Mouse (Mus musculus) liver, embryonic 11.5 days (tissue): ENCODE results near the gene Pole2. TPM values are rescaled to one million over a fixed set of nuclear protein-coding genes. Genes with fewer than 3 reads are reported as not detected.

Source experiments
- ATAC-seq: fragments of 200-750 bp; cut with Nextera tagmentation; replicated peaks from 2 replicates; pipeline ENCODE4 v1.8.0; 2017; ENCODE audit warnings: moderate number of reproducible peaks, mild to moderate bottlenecking, moderate TSS enrichment, moderate library complexity; ENCODE audit not compliant: low FRiP score
- DNase-seq: peaks from one replicate; pipeline ENCODE4 v3.0.0-alpha.2; 2017; ENCODE audit warnings: low spot score
- H3K27ac ChIP-seq: fragments of 300-500 bp; sonication (generic); 2 replicates; pipeline ENCODE4 v1.5.1; 2014; ENCODE audit warnings: mild to moderate bottlenecking, low read depth, low read length, control low read depth
- H3K27me3 ChIP-seq: fragments of 300-500 bp; sonication (generic); replicated peaks from 2 replicates; pipeline ENCODE4 v1.6.1; 2014; ENCODE audit warnings: low read length, mixed read lengths; ENCODE audit not compliant: control insufficient read depth, insufficient read depth
- H3K36me3 ChIP-seq: fragments of 300-500 bp; sonication (generic); 2 replicates; pipeline ENCODE4 v1.6.1; 2014; ENCODE audit warnings: mild to moderate bottlenecking, low read length, moderate library complexity, mixed read lengths; ENCODE audit not compliant: control insufficient read depth, insufficient read depth
- H3K4me1 ChIP-seq: fragments of 300-500 bp; sonication (generic); replicated peaks from 2 replicates; pipeline ENCODE4 v1.6.1; 2014; ENCODE audit warnings: low read length, mixed read lengths; ENCODE audit not compliant: control insufficient read depth, insufficient read depth
- H3K4me2 ChIP-seq: fragments of 300-500 bp; sonication (generic); 2 replicates; pipeline ENCODE4 v1.6.1; 2014; ENCODE audit warnings: mild to moderate bottlenecking, control low read depth, moderate library complexity
- H3K4me3 ChIP-seq: fragments of 300-500 bp; sonication (generic); 2 replicates; pipeline ENCODE4 v1.5.1; 2014; ENCODE audit warnings: low read depth, low read length, control low read depth
- H3K9ac ChIP-seq: fragments of 300-500 bp; sonication (generic); 2 replicates; pipeline ENCODE4 v1.6.1; 2014; ENCODE audit warnings: low read depth, low read length, control low read depth
- H3K9me3 ChIP-seq: fragments of 300-500 bp; sonication (generic); 2 replicates; pipeline ENCODE4 v1.6.1; 2016; ENCODE audit warnings: low read length, inconsistent platforms, mixed read lengths; ENCODE audit not compliant: control insufficient read depth
- WGBS: fragments of 180-500 bp; shearing (Covaris S2); extraction: QIAGEN DNeasy Blood & Tissue Kit; methylation state at CpG from one replicate; pipeline ENCODE4 v1.1.7; 2014; 5-methylcytosine and 5-hydroxymethylcytosine counted together
- polyA plus RNA-seq: library from polyadenylated mRNA; unstranded; fragments of >200 nt; fragmentation: Nextera tagmentation; extraction: Ambion mirVana; gene quantifications from 2 replicates; pipeline ENCODE4 v1.2.1, GENCODE M21; 2014

Pole2 gene
- polyA plus RNA-seq, 1 experiment from 2014 or later, result 42.5 TPM

DNA sequence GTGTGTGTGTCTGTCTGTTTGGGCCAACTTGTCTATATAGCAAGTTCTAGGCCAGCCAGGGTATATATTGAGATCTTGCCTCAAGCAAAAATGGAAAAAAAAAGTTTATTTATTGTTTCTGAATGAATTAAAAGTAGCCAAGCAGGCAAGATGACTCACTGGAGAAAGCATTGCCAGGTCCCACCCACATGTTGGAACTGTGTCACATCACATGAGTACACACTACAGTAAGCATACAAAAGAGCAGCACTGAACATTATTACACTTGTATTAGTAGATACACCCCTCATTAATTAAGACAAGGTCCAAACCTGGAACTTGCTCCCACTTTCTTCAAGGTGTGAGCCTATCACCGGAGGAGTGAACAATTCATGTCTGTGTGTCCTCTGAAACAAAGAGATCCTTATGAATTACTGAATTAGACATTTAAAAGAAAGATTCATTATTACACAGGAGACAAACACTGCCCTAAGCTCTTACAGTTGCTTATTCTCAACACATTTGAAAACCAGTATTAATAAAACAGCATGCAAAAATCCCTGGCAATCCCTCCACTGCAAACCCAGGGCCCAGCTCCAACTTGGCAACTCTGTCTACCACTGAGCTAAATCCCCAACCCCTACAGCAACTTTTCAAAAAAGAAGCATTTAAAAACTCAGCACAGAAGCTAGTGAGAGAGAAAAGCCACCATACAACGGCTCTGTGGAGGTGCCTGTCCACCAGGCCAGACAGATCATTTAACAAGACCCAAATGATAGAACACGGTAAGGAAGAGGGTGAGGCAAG is 12.8 kb downstream of the Pole2 start:
- no peak overlapping the region for H3K9ac ChIP-seq
- DNase-seq, result no peak
- peaks cover 40% of the 10 kb centered on the region for H3K36me3 ChIP-seq
- no peak overlapping the region for H3K27ac ChIP-seq
- no peak overlapping the region for H3K4me3 ChIP-seq
- no peak for ATAC-seq
- H3K4me2 ChIP-seq, result no peak overlapping the region
- 94% methylated on average over 3 of the region's 3 CpGs for WGBS
- H3K4me1 ChIP-seq, result no peaks in the 10 kb centered on the region
- no peaks in the 10 kb centered on the region for H3K9me3 ChIP-seq
- no peaks in the 10 kb centered on the region for H3K27me3 ChIP-seq

DNA sequence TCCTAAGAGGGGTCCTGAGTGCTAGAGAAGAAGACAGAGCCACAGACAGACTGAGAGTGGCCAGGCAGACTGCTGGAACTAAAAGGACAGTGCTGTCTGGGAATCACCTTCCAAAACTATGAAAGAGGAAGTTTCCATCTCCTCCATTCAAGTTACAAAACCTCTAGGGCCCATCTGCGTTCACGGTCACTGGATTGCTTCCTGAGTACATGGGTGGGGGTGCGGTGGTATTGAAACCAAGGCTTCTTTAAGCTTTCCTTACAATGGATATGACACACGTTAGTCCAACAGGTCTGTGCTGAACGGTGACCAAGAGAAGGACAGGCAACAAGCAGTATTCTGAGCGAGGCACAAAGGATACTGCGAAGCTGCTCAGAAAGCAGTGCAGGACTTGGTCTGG is 13.6 kb downstream of the Pole2 start:
- 83% methylated on average over 7 of the region's 7 CpGs for WGBS
- no peak for DNase-seq
- no peak overlapping the region for H3K4me2 ChIP-seq
- no peaks in the 10 kb centered on the region for H3K27me3 ChIP-seq
- peaks cover 40% of the 10 kb centered on the region for H3K36me3 ChIP-seq
- H3K27ac ChIP-seq, result no peak overlapping the region
- H3K4me3 ChIP-seq, result no peak overlapping the region
- no peaks in the 10 kb centered on the region for H3K4me1 ChIP-seq
- no peaks in the 10 kb centered on the region for H3K9me3 ChIP-seq
- no peak for ATAC-seq
- H3K9ac ChIP-seq, result no peak overlapping the region

DNA sequence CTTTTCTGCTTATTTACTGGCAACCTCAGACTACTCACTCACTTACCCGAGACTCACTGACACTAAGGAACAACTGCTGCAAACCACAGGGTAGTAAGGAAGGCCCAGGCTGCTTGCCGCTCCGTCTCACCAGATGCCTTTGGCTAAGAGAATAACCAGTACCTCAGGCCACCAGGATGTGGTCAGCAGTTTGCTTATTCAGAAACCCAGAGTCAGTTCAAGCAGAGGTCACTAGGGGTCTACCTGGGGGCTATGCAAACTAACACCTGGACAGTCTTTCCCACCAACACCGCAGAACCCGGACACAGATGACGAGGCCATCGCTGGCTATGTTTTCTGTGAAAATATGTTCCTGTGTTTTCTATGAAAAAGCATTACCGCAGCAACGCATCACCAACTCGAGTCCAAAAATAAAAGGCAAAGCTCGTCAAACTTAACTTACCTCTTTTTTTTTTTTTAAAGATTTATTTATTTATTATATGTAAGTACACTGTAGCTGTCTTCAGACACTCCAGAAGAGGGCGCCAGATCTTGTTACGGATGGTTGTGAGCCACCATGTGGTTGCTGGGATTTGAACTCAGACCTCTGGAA is 14.7 kb downstream of the Pole2 start:
- Histone ChIP-seq H3K27ac (no peak overlapping the region), H3K9me3 (no peaks in the 10 kb centered on the region), H3K36me3 (peaks cover 36% of the 10 kb centered on the region), H3K4me3 (no peak overlapping the region), H3K9ac (no peak overlapping the region), H3K4me2 (no peak overlapping the region), H3K27me3 (no peaks in the 10 kb centered on the region), H3K4me1 (no peaks in the 10 kb centered on the region)
- 90% methylated on average over 13 of the region's 13 CpGs for WGBS
- ATAC-seq (no peak), DNase-seq (no peak)

DNA sequence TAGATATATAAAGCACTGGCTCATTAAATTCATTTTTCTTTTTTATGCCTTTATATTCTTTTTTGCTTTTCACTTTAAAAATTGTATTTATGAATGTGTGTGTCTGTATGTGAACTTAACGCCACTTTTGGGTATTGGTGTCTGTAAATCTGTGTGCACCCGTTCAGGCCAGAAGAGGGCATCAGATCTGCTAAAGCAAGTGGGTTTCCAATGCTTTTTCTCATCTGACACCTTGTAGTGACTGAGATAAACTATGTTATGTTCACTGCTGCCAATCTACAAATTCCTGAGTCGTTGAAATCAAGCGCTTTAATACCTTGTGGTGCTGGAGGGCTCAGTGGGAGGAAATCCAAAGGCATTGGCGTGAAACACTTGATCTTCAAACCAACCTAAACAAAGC is 16.9 kb downstream of the Pole2 start:
- no peak overlapping the region for H3K4me3 ChIP-seq
- no peak overlapping the region for H3K27ac ChIP-seq
- H3K9ac ChIP-seq, result no peak overlapping the region
- WGBS, result 84% methylated on average over 5 of the region's 5 CpGs
- H3K36me3 ChIP-seq, result peaks cover 28% of the 10 kb centered on the region
- H3K27me3 ChIP-seq, result no peaks in the 10 kb centered on the region
- no peak for ATAC-seq
- no peak overlapping the region for H3K4me2 ChIP-seq
- no peaks in the 10 kb centered on the region for H3K4me1 ChIP-seq
- no peak for DNase-seq
- no peaks in the 10 kb centered on the region for H3K9me3 ChIP-seq

DNA sequence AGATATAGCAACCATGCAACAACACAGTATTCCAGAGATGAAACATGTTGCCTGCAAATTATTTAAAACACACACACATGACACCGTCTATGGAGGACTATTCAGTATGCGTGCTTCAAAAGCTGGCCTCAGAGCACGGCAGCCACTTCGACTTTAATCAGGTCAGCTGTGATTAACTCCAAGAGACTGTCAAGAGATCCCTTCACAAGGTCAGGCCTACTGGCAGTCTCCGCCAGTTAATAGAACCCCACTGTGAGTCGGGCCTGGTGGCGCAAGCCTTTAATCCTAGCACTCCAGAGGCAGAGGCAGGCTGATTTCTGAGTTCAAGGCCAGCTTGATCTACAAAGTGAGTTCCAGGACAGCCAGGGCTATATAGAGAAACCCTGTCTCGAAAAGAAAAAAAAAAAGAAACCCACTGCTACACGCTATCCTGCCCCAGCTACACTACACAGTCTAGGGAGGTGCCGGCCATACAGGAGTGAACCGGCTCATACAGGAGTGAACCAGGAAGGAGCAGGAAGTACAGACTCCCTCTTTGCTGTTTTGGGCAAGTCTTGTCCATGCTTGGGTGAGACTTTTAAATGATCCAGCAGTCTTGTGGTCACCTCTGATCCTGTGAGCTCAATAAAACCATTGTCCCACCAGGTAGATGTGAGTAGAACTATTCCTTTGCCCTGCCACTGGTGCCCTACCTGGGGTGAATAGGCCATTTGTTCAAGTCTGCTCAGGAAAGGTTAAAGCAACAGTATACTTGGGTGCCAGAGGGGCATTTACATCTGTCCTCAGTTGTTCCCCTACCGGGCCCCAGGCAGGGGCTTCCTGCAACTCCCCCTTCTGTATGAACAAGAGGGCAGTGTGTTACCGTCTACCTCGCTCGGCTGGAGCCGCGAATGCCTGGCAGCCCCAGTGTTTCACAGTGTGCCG is 17.7 kb downstream of the Pole2 start:
- Histone ChIP-seq H3K9ac (no peak overlapping the region), H3K4me2 (no peak overlapping the region), H3K27me3 (no peaks in the 10 kb centered on the region), H3K27ac (no peak overlapping the region), H3K4me3 (no peak overlapping the region), H3K4me1 (no peaks in the 10 kb centered on the region), H3K9me3 (no peaks in the 10 kb centered on the region), H3K36me3 (peaks cover 25% of the 10 kb centered on the region)
- DNase-seq, result no peak
- WGBS, result 95% methylated on average over 18 of the region's 18 CpGs
- ATAC-seq, result no peak

DNA sequence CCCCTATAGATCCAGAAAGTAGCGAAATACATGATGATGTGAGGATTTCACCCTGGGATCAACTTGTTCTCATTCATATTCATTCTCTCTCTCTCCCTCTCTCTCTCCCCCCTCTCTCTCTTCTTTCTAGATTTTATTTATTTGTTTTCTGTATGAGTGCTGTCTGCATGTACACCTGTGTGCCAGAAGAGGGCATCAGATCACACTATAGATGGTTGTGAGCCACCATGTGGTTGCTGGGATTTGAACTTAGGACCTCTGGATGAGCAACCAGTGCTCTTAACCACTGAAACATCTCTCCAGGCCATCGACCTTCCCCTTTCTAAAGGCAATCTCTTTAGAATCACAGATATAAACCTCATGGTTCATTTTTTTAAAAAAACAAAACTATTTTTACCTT is 19.5 kb downstream of the Pole2 start:
- H3K4me2 ChIP-seq, result no peak overlapping the region
- ATAC-seq (no peak), DNase-seq (no peak)
- no peak overlapping the region for H3K9ac ChIP-seq
- no peak overlapping the region for H3K27ac ChIP-seq
- H3K4me3 ChIP-seq, result no peak overlapping the region
- H3K4me1 ChIP-seq, result no peaks in the 10 kb centered on the region
- no peaks in the 10 kb centered on the region for H3K9me3 ChIP-seq
- 79% methylated on average over 2 of the region's 2 CpGs for WGBS
- H3K36me3 ChIP-seq, result peaks cover 21% of the 10 kb centered on the region
- no peaks in the 10 kb centered on the region for H3K27me3 ChIP-seq

DNA sequence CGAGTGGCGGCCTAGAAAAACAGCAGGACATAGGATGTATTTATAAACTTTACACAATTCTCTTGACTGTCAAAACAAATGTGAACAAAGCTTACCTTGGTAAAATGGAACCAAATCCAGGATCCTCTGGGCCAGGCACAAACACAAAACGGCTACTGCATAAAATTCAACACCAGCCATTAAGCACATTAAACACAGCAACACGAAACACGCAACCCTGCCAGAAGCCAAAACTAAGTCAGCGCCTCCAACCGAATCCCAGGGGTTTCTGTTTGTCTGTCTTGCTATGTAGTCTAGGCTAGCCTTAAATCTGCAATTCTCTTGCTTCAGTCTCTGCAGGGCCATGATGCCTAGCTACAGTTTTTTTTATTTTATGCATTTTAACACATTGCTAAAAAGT is 20.1 kb downstream of the Pole2 start:
- no peak for ATAC-seq
- 97% methylated on average over 7 of the region's 7 CpGs for WGBS
- no peak for DNase-seq
- Histone ChIP-seq H3K4me3 (no peak overlapping the region), H3K4me2 (no peak overlapping the region), H3K4me1 (no peaks in the 10 kb centered on the region), H3K27me3 (no peaks in the 10 kb centered on the region), H3K36me3 (peaks cover 19% of the 10 kb centered on the region), H3K27ac (no peak overlapping the region), H3K9ac (no peak overlapping the region), H3K9me3 (no peaks in the 10 kb centered on the region)

DNA sequence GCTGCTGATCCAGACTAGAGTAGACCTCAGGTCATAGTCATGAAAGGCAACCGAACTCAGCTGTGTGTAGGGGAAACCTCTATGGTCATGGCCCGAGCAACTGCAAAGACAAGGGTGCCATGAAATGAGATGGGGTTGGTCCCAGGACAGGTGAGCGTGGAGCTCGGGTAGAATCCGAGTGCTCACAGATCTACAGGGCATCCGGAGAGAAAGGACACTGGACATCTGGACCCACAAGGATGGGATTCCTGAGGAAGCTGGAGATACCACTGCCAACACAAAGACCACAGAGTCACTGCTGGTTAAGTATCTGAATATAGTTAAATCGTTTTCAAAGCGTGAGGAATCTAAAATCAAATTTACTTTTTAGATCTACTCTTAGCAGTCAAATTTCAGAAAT is 20.6 kb downstream of the Pole2 start:
- Histone ChIP-seq H3K4me2 (no peak overlapping the region), H3K27me3 (no peaks in the 10 kb centered on the region), H3K4me1 (no peaks in the 10 kb centered on the region), H3K27ac (no peak overlapping the region), H3K9me3 (no peaks in the 10 kb centered on the region), H3K9ac (no peak overlapping the region), H3K36me3 (peaks cover 20% of the 10 kb centered on the region), H3K4me3 (no peak overlapping the region)
- 91% methylated on average over 8 of the region's 8 CpGs for WGBS
- ATAC-seq, result no peak
- DNase-seq, result no peak
